Mouse (Mus musculus): Measurements from ENCODE around the gene Myoz1. TPM values are rescaled to one million over a fixed set of nuclear protein-coding genes. Genes with fewer than 3 reads are reported as not detected.
A peak's percentile ranks its signal among the peaks of the same experiment; 100 is the strongest.

Myoz1 gene
- total and polyA plus RNA-seq, 3 experiments: 0.15 TPM; not detected in 1

DNA sequence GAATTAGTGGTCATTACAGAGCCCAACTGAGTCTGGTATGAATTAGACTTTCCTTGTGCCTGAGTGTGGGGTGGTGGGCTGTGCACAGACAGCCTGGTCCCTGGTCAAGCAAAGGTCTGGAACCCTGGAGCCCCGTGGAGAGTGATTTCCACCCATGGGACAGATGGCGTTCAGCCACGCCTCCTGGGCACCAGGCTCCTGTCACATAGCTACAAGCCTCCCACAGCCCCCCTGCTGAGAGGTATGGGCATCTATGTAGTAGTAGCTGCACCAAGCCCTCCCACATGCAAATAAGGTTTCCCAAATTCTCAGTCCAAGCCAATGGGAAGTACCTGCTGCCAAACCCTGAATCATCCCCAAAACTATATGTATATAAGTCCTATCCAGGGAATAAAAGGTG lies 29.4 kb downstream of the Myoz1 start:
- H3K9ac ChIP-seq (ENCODE audit: control insufficient read depth, low read depth, low read length, poor library complexity, severe bottlenecking): no peak overlapping the region
- peaks cover 0 to 7% of the 10 kb centered on the region in 2 experiments; a peak in 2 of 4 replicates for H3K36me3 ChIP-seq (ENCODE audit: control insufficient read depth in 1 of 2, insufficient read depth in 2 of 2, low read length in 2 of 2)
- no peak for DNase-seq (ENCODE audit: low read depth, low spot score)
- TF ChIP-seq TBP (IDR thresholded peaks at IDR 0.05; ENCODE audit: low read depth, low read length): no peak
- no peak for TF ChIP-seq RAD21 (IDR thresholded peaks at IDR 0.05; ENCODE audit: low read depth, low read length)
- no peak for TF ChIP-seq NELFE (IDR thresholded peaks at IDR 0.05; ENCODE audit: low read depth, low read length)
- peaks cover 2 to 6% of the 10 kb centered on the region in 2 experiments; a peak in 2 of 4 replicates for H3K4me1 ChIP-seq (ENCODE audit: control insufficient read depth in 1 of 2, insufficient read depth in 2 of 2, low read length in 2 of 2)
- H3K9me3 ChIP-seq (replicated peaks; ENCODE audit: insufficient read depth, low read length): no peaks in the 10 kb centered on the region
- peaks cover 1% of the 10 kb centered on the region; the same call in 1 of the 2 replicates for H3K79me2 ChIP-seq (ENCODE audit: control insufficient read depth, insufficient read depth, low read length, poor library complexity)
- no peak overlapping the region for H3K4me3 ChIP-seq (ENCODE audit: control insufficient read depth in 1 of 2, insufficient read depth in 1 of 2, low read depth in 2 of 2, low read length in 2 of 2)
- no peaks in the 10 kb centered on the region for H3K27me3 ChIP-seq (ENCODE audit: control insufficient read depth in 1 of 2, insufficient read depth in 2 of 2, low read length in 2 of 2)
- H3K27ac ChIP-seq (ENCODE audit: control insufficient read depth, low read depth, low read length): no peak overlapping the region

DNA sequence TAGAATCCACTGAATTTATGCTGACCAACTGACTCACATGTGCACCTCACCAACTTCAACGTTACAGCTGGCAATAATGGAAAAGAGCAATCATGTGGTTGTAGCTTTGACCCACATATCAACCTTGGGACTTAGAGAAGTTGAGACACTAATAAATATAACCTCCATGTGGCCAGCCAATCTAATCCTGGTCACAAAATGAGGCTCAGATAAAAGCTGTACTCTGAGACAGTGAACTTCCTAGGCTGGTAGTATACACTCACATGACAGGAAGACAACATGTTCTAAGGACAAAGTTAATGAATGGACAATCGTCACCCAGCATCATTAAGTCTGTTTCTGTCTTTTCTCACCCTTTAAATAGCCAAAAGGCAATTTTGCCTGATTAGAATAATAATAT lies 29.9 kb downstream of the Myoz1 start:
- peaks cover 0 to 7% of the 10 kb centered on the region in 2 experiments; a peak in 2 of 4 replicates for H3K36me3 ChIP-seq (ENCODE audit: control insufficient read depth in 1 of 2, insufficient read depth in 2 of 2, low read length in 2 of 2)
- no peak overlapping the region for H3K9ac ChIP-seq (ENCODE audit: control insufficient read depth, low read depth, low read length, poor library complexity, severe bottlenecking)
- H3K27me3 ChIP-seq (ENCODE audit: control insufficient read depth in 1 of 2, insufficient read depth in 2 of 2, low read length in 2 of 2): no peaks in the 10 kb centered on the region
- peaks cover 1% of the 10 kb centered on the region; the same call in 1 of the 2 replicates for H3K79me2 ChIP-seq (ENCODE audit: control insufficient read depth, insufficient read depth, low read length, poor library complexity)
- H3K9me3 ChIP-seq (replicated peaks; ENCODE audit: insufficient read depth, low read length): no peaks in the 10 kb centered on the region
- no peak for DNase-seq (ENCODE audit: low read depth, low spot score)
- TF ChIP-seq NRF1 (IDR thresholded peaks at IDR 0.05; ENCODE audit: insufficient read depth, low read depth, low read length, poor library complexity, severe bottlenecking): no peak
- no peak for TF ChIP-seq RCOR1 (IDR thresholded peaks at IDR 0.05; ENCODE audit: low read depth, low read length)
- no peak for TF ChIP-seq HCFC1 (IDR thresholded peaks at IDR 0.05; ENCODE audit: low read depth, low read length)
- TF ChIP-seq SIN3A (IDR thresholded peaks at IDR 0.05; ENCODE audit: low read length): no peak
- no peak for TF ChIP-seq POLR2AphosphoS2 (IDR thresholded peaks at IDR 0.05; ENCODE audit: low read length)
- TF ChIP-seq ZNF384 (IDR thresholded peaks at IDR 0.05; ENCODE audit: low read depth, low read length): no peak
- no peak for TF ChIP-seq MAZ (IDR thresholded peaks at IDR 0.05; ENCODE audit: low read depth, low read length)
- no peak for TF ChIP-seq TAL1 (IDR thresholded peaks at IDR 0.05; ENCODE audit: low read length)
- peaks cover 2 to 6% of the 10 kb centered on the region in 2 experiments; a peak in 2 of 4 replicates for H3K4me1 ChIP-seq (ENCODE audit: control insufficient read depth in 1 of 2, insufficient read depth in 2 of 2, low read length in 2 of 2)
- H3K27ac ChIP-seq (ENCODE audit: control insufficient read depth, low read depth, low read length): no peak overlapping the region
- no peak overlapping the region for H3K4me3 ChIP-seq (ENCODE audit: control insufficient read depth in 1 of 2, insufficient read depth in 1 of 2, low read depth in 2 of 2, low read length in 2 of 2)

DNA sequence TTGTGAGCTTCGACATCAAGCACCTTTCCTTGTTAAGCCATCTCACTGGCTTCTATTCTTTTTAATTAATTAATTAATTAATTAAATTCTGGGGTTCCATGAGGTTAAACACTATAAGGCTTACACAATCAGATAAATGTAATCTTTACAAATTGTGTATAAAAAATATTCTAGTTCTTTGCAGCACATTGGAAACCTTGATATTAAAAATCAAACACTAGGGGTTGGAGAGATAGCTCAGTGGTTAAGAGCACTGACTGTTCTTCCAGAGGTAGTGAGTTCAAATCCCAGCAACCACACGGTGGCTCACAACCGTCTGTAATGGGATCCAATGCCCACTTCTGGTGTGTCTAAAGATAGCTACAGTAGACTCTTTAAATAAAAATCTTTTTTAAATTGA lies 33.4 kb downstream of the Myoz1 start:
- peaks cover 2 to 6% of the 10 kb centered on the region in 2 experiments; a peak in 2 of 4 replicates for H3K4me1 ChIP-seq (ENCODE audit: control insufficient read depth in 1 of 2, insufficient read depth in 2 of 2, low read length in 2 of 2)
- H3K27ac ChIP-seq (ENCODE audit: control insufficient read depth, low read depth, low read length): no peak overlapping the region
- TF ChIP-seq TBP (IDR thresholded peaks at IDR 0.05; ENCODE audit: low read depth, low read length): peak; percentile 92
- no peak for TF ChIP-seq EP300 (IDR thresholded peaks at IDR 0.05; ENCODE audit: low read depth in 1 of 2, low read length in 2 of 2)
- no peak for TF ChIP-seq KAT2A (conservative IDR thresholded peaks at IDR 0.05; ENCODE audit: low read depth, low read length)
- H3K9ac ChIP-seq (ENCODE audit: control insufficient read depth, low read depth, low read length, poor library complexity, severe bottlenecking): no peak overlapping the region
- peaks cover 1% of the 10 kb centered on the region; the same call in 1 of the 2 replicates for H3K79me2 ChIP-seq (ENCODE audit: control insufficient read depth, insufficient read depth, low read length, poor library complexity)
- no peak for DNase-seq (ENCODE audit: low read depth, low spot score)
- H3K36me3 ChIP-seq (ENCODE audit: control insufficient read depth in 1 of 2, insufficient read depth in 2 of 2, low read length in 2 of 2): peaks cover 0 to 7% of the 10 kb centered on the region in 2 experiments; a peak in 2 of 4 replicates
- no peaks in the 10 kb centered on the region for H3K9me3 ChIP-seq (replicated peaks; ENCODE audit: insufficient read depth, low read length)
- no peaks in the 10 kb centered on the region for H3K27me3 ChIP-seq (ENCODE audit: control insufficient read depth in 1 of 2, insufficient read depth in 2 of 2, low read length in 2 of 2)
- no peak overlapping the region for H3K4me3 ChIP-seq (ENCODE audit: control insufficient read depth in 1 of 2, insufficient read depth in 1 of 2, low read depth in 2 of 2, low read length in 2 of 2)
